Mouse (Mus musculus): ENCODE data around the gene Cntnap2. TPM values are rescaled to one million over a fixed set of nuclear protein-coding genes. Genes with fewer than 3 reads are reported as not detected.

The Cntnap2 gene
- total RNA-seq, 1 experiment from 2014 or later: not detected

- no peak for ATAC-seq (replicated peaks; ENCODE audit: insufficient number of reproducible peaks, low FRiP score, low TSS enrichment, poor library complexity, severe bottlenecking)
Observed at GRCm38 (mm10) chr6:46763481-46763880, 1704.3 kb downstream of the Cntnap2 start.

DNA sequence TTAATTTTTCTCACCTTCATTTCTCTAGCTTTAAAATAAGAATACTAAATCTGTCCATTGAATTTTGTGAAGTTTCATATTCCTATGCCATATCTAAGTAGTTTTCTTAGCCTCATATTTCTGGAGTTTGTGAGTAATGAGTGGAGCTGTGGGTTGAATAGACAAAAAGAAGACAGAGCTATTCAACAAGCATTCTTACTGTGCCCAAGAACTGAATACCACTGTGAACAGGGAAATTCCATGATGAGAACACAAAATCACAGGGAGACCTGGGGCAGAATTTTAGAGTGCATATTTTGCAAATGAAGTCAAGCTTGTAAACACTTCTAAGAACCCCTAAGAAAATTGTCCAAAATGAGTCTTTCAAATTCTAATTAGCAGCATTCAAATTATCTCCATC lies 1715.4 kb downstream of the Cntnap2 start:
- ATAC-seq (replicated peaks; ENCODE audit: insufficient number of reproducible peaks, low FRiP score, low TSS enrichment, poor library complexity, severe bottlenecking): no peak

GRCm38 (mm10) chr6:46802264-46803110 lies 1743.3 kb downstream of the Cntnap2 start:
- no peak for ATAC-seq (replicated peaks; ENCODE audit: insufficient number of reproducible peaks, low FRiP score, low TSS enrichment, poor library complexity, severe bottlenecking)

DNA sequence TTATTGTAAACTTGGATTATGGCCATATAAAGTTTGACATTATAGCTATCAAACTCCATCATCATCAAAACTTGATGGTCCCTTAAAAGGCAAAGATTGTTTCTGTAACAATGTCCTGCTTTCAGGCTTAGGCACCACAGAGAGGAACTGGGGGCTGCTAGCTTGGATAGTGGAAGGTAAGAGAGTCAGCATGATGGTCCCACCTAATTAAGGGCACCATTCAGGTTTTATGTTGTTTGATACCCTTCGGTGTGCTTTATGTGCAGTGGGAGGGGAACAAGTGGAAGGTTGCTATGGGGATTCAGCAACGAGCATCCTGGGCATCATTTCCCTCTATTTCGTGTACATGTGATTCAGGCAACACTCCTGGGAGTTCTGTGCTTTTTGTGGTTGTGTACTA lies 1797.5 kb downstream of the Cntnap2 start:
- ATAC-seq (replicated peaks; ENCODE audit: insufficient number of reproducible peaks, low FRiP score, low TSS enrichment, poor library complexity, severe bottlenecking): no peak

DNA sequence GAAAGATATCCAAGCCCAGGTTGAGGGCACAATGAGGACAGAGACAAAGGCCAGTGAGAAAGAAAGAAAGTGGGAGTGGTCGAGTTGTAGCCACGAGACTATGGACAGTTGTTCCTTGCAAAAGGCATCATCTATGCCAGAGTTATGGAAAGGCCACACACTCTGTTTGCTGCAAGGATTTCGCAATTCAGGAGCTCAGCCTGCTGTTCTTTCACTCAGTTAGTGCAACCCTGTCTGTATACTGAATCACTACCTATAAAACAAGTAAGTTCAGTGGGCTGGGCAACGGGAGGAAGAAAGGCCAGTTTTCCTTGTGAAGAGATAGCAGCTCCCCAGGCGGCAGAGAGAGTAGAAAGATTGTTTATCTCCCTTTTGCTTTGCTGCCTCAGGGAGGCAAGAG lies 1801.9 kb downstream of the Cntnap2 start:
- no peak for ATAC-seq (replicated peaks; ENCODE audit: insufficient number of reproducible peaks, low FRiP score, low TSS enrichment, poor library complexity, severe bottlenecking)

GRCm38 (mm10) chr6:46866317-46866716 lies 1807.2 kb downstream of the Cntnap2 start:
- no peak for ATAC-seq (replicated peaks; ENCODE audit: insufficient number of reproducible peaks, low FRiP score, low TSS enrichment, poor library complexity, severe bottlenecking)

DNA sequence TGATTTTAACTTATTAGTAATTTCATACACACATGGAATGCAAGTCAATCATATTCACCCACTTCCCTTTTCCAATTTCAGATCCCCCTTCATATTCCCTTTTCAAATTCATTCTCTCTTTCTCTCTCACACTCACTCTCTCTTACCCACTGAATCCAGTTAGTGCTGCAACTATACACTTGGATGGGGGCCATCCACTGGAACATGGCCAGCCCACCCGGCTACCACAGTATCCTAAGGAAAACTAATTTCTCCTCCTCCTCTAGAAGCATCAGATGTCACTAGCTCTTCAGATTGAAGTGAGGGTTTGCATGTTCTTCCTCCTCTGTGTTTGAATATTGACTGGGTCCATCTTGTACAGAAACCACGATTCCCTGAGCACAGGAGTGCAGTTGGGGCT lies 1827.1 kb downstream of the Cntnap2 start:
- ATAC-seq (replicated peaks; ENCODE audit: insufficient number of reproducible peaks, low FRiP score, low TSS enrichment, poor library complexity, severe bottlenecking): no peak

DNA sequence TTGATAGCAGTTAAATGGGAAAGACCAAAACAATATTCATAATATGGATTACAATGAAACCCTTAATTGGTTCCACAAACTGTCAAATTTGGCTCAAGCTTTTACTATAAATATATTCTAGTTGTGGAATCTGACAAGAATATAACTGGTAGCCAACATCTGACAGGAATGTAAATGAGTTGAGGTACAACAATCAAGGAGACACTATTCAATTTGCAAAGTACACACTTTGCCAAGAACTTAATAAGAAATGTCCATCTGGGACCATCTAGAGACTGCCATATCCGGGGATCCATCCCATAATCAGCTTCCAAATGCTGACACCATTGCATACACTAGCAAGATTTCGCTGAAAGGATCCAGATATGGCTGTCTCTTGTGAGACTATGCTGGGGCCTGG lies 1850.0 kb downstream of the Cntnap2 start:
- ATAC-seq (replicated peaks; ENCODE audit: insufficient number of reproducible peaks, low FRiP score, low TSS enrichment, poor library complexity, severe bottlenecking): no peak

DNA sequence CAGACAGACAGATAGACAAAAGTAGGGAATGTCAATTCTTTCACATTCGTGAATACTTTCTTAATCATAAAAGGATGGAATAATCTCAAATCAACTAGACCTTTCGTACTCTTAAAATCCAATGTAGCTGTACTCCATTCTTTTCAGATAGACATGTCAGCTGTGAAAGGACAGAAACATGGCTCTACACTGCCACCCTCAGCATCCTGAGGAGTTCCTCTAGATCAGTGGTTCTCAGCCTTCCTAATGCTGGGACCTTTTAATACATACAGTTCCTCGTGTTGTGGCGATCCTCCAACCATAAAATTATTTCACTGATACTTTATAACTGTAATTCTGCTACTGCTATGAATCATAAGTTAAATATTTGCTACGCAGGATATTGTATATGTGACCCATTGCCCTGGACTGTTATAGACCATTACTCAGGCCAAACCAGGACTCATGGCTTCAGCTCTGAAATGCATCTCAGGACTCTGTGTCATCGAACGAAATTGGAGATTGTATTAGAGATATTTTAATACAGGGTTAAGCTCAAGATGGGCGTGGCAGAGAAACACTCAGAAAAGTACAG lies 1859.6 kb downstream of the Cntnap2 start:
- no peak for ATAC-seq (replicated peaks; ENCODE audit: insufficient number of reproducible peaks, low FRiP score, low TSS enrichment, poor library complexity, severe bottlenecking)

GRCm38 (mm10) chr6:46919973-46920372 lies 1860.8 kb downstream of the Cntnap2 start:
- no peak for ATAC-seq (replicated peaks; ENCODE audit: insufficient number of reproducible peaks, low FRiP score, low TSS enrichment, poor library complexity, severe bottlenecking)

GRCm38 (mm10) chr6:46924709-46925108 lies 1865.6 kb downstream of the Cntnap2 start:
- no peak for ATAC-seq (replicated peaks; ENCODE audit: insufficient number of reproducible peaks, low FRiP score, low TSS enrichment, poor library complexity, severe bottlenecking)

DNA sequence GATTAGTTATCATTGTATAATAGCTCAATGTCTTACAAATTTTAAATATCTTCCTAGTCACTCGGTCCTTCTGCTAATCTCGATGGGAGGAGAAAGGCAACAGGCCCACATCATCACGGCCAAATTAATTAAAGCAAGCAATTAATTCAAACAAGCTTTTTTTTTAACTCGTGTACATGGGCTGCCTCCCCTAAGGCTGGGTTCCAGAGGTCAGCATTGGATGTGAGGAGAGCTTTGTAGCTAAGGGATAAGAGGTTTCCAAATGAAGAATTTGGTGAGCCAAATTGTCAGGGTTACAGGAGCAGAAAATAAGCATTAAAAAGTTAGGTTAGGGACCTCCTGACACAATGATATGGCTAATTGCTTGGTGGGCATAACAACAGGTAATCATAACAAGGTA lies 1886.5 kb downstream of the Cntnap2 start:
- no peak for ATAC-seq (replicated peaks; ENCODE audit: insufficient number of reproducible peaks, low FRiP score, low TSS enrichment, poor library complexity, severe bottlenecking)

- ATAC-seq (replicated peaks; ENCODE audit: insufficient number of reproducible peaks, low FRiP score, low TSS enrichment, poor library complexity, severe bottlenecking): no peak
Observed at GRCm38 (mm10) chr6:46961022-46961686, 1902.0 kb downstream of the Cntnap2 start.

DNA sequence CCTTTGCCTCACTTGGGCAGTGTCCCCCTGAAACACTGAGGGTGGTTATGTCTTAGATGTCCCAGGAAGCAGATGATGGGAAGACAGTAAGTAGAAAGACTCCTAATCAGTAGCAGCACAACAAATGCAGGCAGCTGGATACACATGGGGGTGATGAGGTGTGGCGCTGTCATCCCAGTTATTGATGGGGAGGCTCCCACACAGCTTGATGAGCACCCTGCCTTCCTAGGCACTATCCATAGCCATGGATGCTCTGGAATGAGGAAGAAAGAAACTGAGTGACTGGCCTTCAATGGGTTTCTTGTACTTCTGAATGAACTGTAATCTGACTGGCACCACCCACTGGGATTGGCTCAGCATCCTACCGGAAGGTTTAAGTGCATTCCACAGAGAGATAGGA lies 1904.1 kb downstream of the Cntnap2 start:
- ATAC-seq (replicated peaks; ENCODE audit: insufficient number of reproducible peaks, low FRiP score, low TSS enrichment, poor library complexity, severe bottlenecking): no peak

DNA sequence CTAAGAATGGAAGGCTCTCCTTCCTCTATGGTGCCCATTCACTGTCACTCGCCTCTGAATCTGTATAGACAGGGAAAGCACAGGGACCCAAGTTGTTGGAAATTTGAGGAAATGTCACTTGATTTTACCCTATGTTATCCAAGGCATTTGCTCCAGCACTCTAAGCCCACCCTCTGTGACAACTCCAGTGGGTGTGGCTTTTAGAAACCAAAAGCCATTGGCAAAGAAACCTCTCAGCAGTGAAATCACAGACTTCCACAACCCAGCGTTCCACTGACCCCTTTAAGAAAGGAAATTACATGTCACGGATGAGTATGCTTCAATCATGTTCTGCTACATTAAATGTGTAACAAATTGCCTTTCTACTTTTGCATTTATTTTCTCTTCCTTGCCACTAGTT lies 1904.5 kb downstream of the Cntnap2 start:
- ATAC-seq (replicated peaks; ENCODE audit: insufficient number of reproducible peaks, low FRiP score, low TSS enrichment, poor library complexity, severe bottlenecking): no peak

GRCm38 (mm10) chr6:46972640-46973039 lies 1913.5 kb downstream of the Cntnap2 start:
- ATAC-seq (replicated peaks; ENCODE audit: insufficient number of reproducible peaks, low FRiP score, low TSS enrichment, poor library complexity, severe bottlenecking): no peak

GRCm38 (mm10) chr6:46996010-46996602 lies 1936.9 kb downstream of the Cntnap2 start:
- ATAC-seq (replicated peaks; ENCODE audit: insufficient number of reproducible peaks, low FRiP score, low TSS enrichment, poor library complexity, severe bottlenecking): no peak

DNA sequence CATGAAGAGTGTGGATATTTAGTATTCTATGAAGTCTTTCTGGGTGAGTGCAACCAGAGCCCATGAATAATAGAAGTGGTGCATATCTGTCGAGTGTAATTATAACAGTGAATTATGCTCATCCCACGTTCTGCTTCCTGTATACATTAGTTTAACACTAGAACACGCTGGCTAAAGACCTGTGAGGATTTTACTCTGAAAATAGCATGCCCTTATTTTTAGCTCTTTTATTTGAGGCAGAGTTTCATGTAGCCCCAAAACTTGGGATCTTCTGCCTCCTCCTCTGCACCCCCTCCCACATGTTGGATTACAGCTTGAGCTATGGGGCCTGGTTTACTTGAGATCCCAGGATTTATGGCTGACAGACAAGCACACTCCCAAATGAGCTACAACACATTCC lies 1945.3 kb downstream of the Cntnap2 start:
- ATAC-seq (replicated peaks; ENCODE audit: insufficient number of reproducible peaks, low FRiP score, low TSS enrichment, poor library complexity, severe bottlenecking): no peak

DNA sequence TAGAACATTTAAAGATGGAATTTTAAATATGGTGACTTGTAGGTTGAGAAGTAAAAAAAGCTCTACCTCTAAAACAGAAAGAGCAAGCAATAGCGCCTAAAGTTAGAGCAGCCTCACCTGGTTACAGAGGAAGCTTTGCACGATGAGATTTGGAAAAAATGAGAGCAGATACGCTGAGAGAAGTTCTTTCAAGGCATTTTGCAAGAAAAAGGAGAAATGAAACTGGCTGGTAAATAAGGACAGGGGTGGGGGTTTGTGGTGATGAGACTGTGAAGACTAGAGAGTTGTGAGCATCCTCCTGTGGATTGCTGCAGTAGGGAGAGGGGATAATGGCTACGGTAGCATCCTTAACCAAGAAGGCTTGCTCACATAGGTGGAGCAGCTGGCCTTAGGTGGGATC lies 1953.8 kb downstream of the Cntnap2 start:
- ATAC-seq (replicated peaks; ENCODE audit: insufficient number of reproducible peaks, low FRiP score, low TSS enrichment, poor library complexity, severe bottlenecking): no peak

DNA sequence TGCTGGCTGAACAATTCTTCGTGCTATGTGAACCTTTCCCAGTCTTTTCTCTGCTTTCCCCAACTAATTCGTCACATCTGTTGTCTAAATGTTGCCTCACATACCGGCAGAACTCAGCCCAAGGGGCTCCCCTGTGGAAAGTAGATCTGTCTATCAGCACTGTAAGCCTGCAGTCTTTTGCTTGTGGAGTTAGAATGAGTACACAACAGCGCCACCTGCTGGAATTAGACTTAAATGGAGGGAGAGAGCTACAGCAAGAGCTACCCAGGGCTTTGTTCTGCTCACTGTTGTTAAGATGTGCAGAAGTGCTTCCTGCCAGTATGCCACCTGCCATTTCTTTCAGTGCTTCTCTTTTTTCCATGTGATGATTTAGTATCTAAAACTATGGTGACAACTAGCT lies 1954.4 kb downstream of the Cntnap2 start:
- no peak for ATAC-seq (replicated peaks; ENCODE audit: insufficient number of reproducible peaks, low FRiP score, low TSS enrichment, poor library complexity, severe bottlenecking)

Measured in monocyte, adult 5-6 weeks (primary cell).